Mouse (Mus musculus) gastrocnemius, adult 8-10 months (tissue): ENCODE results near the gene Bcl7b. TPM values are rescaled to one million over a fixed set of nuclear protein-coding genes. Genes with fewer than 3 reads are reported as not detected.
"Not testable (repeated sequence)": the region's sequence is repeated elsewhere in the genome, so short reads cannot be mapped to it uniquely, and the experiment has no call there.

Experiments
- DNase-seq, 2 experiments: peaks; one replicate each; pipeline ENCODE4 v3.0.0; 2022; ENCODE audit warnings: low spot score in 2 of 2
- microRNA-seq: library from miRNA; unstranded; fragments of <30 nt; microRNA quantifications from one replicate; pipeline ENCODE4 v1.2.0, GENCODE M21; 2022
- total RNA-seq, 4 experiments: library from RNA; stranded (reverse); gene quantifications; 2 replicates each; pipeline ENCODE4 v1.2.4; 2022

Gene Bcl7b
- total RNA-seq, 4 experiments from 2014 or later, result 25.2 to 34.5 (median 28.4) TPM

GRCm38 (mm10) chr5:135208197-135208596 is 40.1 kb downstream of the Bcl7b start:
- DNase-seq, result no peak

GRCm38 (mm10) chr5:135216871-135217270 is 48.8 kb downstream of the Bcl7b start:
- no peak for DNase-seq

DNA sequence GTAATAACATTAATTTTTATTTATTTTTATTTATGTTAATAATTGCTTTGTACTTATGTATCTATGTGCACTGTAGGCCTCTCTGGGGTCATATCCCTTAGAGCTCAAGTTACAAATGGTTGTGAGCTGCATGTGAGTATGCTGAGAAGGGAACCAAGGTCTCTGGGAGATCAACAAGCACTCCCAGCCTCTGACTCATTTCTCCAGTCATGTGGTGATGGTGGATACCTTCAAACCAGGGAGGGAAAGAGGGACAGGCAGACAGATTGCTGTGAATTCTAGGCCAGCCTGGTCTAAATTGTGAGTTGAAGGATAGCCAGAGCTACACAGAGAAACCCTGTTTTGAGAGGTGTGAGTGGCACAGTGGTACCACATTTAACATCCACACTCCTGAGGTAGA is 52.9 kb downstream of the Bcl7b start:
- DNase-seq, result no peak

DNA sequence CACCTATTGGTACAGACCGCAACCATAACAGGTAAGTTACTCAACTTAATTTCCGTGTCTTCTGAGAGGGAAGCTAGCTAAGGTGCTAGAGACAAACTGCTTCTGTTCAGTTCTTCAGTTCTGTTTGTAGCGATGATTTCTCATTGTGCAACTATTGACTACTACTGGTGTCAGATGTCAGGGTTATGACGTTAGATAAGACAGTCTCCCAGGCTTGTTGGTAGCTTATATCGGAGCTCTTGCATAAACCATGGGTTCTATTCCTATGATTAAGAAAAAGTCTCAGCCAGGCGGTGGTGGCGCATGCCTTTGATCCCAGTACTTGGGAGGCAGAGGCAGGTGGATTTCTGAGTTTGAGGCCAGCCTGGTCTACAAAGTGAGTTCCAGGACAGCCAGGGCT is 54.0 kb downstream of the Bcl7b start:
- DNase-seq, result no peak

DNA sequence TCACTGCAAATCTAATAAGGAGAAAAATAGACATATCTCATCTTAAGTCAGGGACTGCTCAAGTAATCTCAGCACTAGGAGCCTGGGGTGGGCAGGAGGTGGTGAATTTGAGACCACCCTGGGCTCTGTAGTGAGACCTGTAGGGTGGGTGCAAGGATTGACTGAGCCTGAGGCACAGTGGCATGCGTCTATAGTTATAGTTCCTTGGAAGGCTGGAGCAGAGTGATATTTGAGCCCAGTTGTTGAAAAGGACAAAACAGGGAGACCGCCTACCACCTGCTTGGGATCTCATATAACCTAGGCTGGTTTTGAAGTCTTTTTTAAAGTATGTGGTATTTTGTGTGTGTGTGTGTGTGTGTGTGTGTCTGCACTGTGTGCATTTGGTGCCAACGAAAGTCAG is 56.1 kb downstream of the Bcl7b start:
- DNase-seq, result no peak

DNA sequence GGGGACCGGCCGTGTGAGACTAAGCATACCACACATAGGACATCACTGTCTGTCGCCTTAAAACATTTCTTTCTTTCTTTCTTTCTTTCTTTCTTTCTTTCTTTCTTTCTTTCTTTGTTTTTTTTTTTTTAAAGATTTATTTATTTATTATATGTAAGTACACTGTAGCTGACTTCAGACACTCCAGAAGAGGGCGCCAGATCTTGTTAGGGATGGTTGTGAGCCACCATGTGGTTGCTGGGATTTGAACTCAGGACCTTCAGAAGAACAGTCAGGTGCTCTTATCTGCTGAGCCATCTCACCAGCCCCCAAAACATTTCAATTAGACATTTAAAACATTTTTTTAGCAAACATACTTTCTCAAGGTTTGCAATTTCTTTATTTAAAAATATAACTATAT is 57.8 kb downstream of the Bcl7b start:
- not testable (repeated sequence) for DNase-seq

DNA sequence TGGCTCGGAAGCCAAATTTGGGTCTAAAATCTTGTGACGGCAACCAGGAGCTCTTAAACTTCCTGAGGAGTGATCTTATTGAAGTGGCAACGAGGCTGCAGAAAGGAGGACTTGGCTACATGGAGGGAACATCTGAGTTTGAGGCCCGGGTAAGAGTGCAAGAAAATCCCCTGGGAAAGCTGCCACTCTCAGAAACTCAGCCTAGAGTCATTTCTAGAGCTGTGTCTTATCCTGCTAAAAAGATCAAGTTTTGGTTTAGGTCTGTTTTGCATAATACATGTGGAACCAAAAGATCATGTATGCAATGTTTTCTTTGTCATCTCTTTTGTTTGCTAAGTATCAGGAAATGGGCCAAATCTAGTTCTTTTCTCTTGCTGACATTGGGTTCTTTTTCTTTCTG is 62.1 kb downstream of the Bcl7b start:
- no peak for DNase-seq

Small RNA genes within 50 kb of the gene (microRNA-seq; reads per million reads assigned to microRNA genes)
- not detected for gene Gm25315

Other genes with a start within 250 kb of the Bcl7b start
- gene Mettl27, start 235.9 kb upstream of the Bcl7b start, total RNA-seq, result 1 to 10 TPM; 3.8 to 6.1 (median 4.4) TPM
- not detected for gene Cldn4, start 221.3 kb upstream of the Bcl7b start, total RNA-seq
- not detected for gene Cldn3, start 182.1 kb upstream of the Bcl7b start, total RNA-seq
- 10 to 100 TPM; 38.5 to 54.3 (median 46.0) TPM for gene Abhd11, start 159.1 kb upstream of the Bcl7b start, total RNA-seq
- 1 to 10 TPM in 1 of 4 experiments, under 1 TPM in 3; 0.22 to 1.3 (median 0.39) TPM for gene Stx1a, start 144.8 kb upstream of the Bcl7b start, total RNA-seq
- gene Dnajc30, start 104.1 kb upstream of the Bcl7b start, total RNA-seq, result 10 to 100 TPM; 24.3 to 26.8 (median 25.8) TPM
- 10 to 100 TPM; 25.7 to 36.4 (median 29.8) TPM for gene Bud23, start 103.3 kb upstream of the Bcl7b start, total RNA-seq
- under 1 TPM in 3 of 4 experiments, not detected in 1; 0.31 to 0.56 (median 0.41) TPM for gene Vps37d, start 90.0 kb upstream of the Bcl7b start, total RNA-seq
- 10 to 100 TPM; 44.9 to 73.8 (median 51.6) TPM for gene Mlxipl, start 78.4 kb upstream of the Bcl7b start, total RNA-seq
- 10 to 100 TPM in 1 of 4 experiments, 1 to 10 TPM in 3; 8.5 to 12.2 (median 8.9) TPM for gene Tbl2, start 18.6 kb upstream of the Bcl7b start, total RNA-seq
- 10 to 100 TPM; 34.2 to 36.5 (median 35.3) TPM for gene Baz1b, start 19.0 kb downstream of the Bcl7b start, total RNA-seq
- gene Fzd9, start 82.9 kb downstream of the Bcl7b start, total RNA-seq, result 10 to 100 TPM; 22.0 to 44.3 (median 33.9) TPM
- not detected for gene Fkbp6, start 181.8 kb downstream of the Bcl7b start, total RNA-seq
- not detected for gene Trim50, start 185.0 kb downstream of the Bcl7b start, total RNA-seq
- 10 to 100 TPM in 1 of 4 experiments, 1 to 10 TPM in 3; 6.3 to 11.0 (median 8.0) TPM for gene Nsun5, start 201.7 kb downstream of the Bcl7b start, total RNA-seq
- gene Pom121, start 226.3 kb downstream of the Bcl7b start, total RNA-seq, result 10 to 100 TPM in 2 of 4 experiments, 1 to 10 TPM in 2; 8.9 to 11.0 (median 10.1) TPM